ENCODE assay signal across 9 mouse cellular contexts in genomic region chr9:72955546-72955945, GRCm38 (mm10). TPM values are rescaled to one million over a fixed set of nuclear protein-coding genes. Genes with fewer than 3 reads are reported as not detected.
A peak's percentile ranks its signal among the peaks of the same experiment; 100 is the strongest.
DNase-seq lines count a peak whose midpoint lies in the region; ATAC-seq and TF ChIP-seq lines count a peak whose summit lies in the region.
"Had no signal": no experiment of that assay in that cellular context is flagged by ENCODE, and none has a peak within 500 bp of the region (broad histone marks: within the 10 kb centered on the region; RNA-seq: fewer than 3 reads in every experiment).

No protein-coding gene starts in this region.

- H3K4me2 ChIP-seq in neural tube, embryonic 15.5 days, result no peak overlapping the region
- H3K4me2 ChIP-seq: limb, embryonic 15.5 days had no signal

- no peaks in the 10 kb centered on the region for H3K9me3 ChIP-seq in neural tube, embryonic 15.5 days (replicated peaks)
- H3K9me3 ChIP-seq: limb, embryonic 15.5 days had no signal

- no peak overlapping the region for H3K4me3 ChIP-seq in gastrocnemius, adult 2 months
- H3K4me3 ChIP-seq in neural tube, embryonic 15.5 days (replicated peaks), result no peak overlapping the region
- H3K4me3 ChIP-seq: limb, embryonic 15.5 days had no signal

- intact Hi-C loops in gastrocnemius, adult 2 months (cut with DNase I), result loop anchor here (5.0 to 10.0 kb wide), 2 partner anchors 63 to 191 kb away; no protein-coding TSS in a partner anchor

- H3K27me3 ChIP-seq in neural tube, embryonic 15.5 days (replicated peaks), result no peaks in the 10 kb centered on the region
- H3K27me3 ChIP-seq: limb, embryonic 15.5 days had no signal

- no peak overlapping the region for H3K9ac ChIP-seq in neural tube, embryonic 15.5 days (replicated peaks)
- H3K9ac ChIP-seq: limb, embryonic 15.5 days had no signal

- no peak overlapping the region for H3K27ac ChIP-seq in gastrocnemius, adult 2 months
- no peak overlapping the region for H3K27ac ChIP-seq in neural tube, embryonic 15.5 days (replicated peaks)
- H3K27ac ChIP-seq: limb, embryonic 15.5 days had no signal

- DNase-seq in gastrocnemius, adult 2 months, result no peak
- DNase-seq in gastrocnemius, postnatal 4 days (ENCODE audit: low spot score in 2 of 2), result no peak
- DNase-seq in neural tube, embryonic 10.5 days (ENCODE audit: extremely low spot score, low spot score), result peak; percentile 59
- DNase-seq in c-Kit-positive CD71-positive TER-119-negative erythroid progenitor cells, embryonic 14.5 days (ENCODE audit: low read depth), result peak; percentile 34
- DNase-seq in thymus, postnatal 25 days, result peak; percentile 66

- peak; percentile 74 for TF ChIP-seq CTCF in gastrocnemius, adult 2 months (IDR thresholded peaks at IDR 0.05)

- no peak; the same call in 1 of the 2 replicates for ATAC-seq in neural tube, embryonic 15.5 days (ENCODE audit: low FRiP score)
- peak; percentile 41 to 56; a peak in 2 of 4 replicates for ATAC-seq in hematopoietic stem cell, adult 5-6 weeks (replicated peaks in 1 of 2; ENCODE audit: insufficient read depth in 1 of 2, low FRiP score in 2 of 2, low TSS enrichment in 1 of 2, low read depth in 1 of 2, poor library complexity in 2 of 2, severe bottlenecking in 2 of 2)
- peak; percentile 48 for ATAC-seq in megakaryocyte-erythroid progenitor cell, adult 5-6 weeks (replicated peaks; ENCODE audit: low FRiP score, low TSS enrichment, poor library complexity, severe bottlenecking)

- no peaks in the 10 kb centered on the region for H3K36me3 ChIP-seq in neural tube, embryonic 15.5 days
- H3K36me3 ChIP-seq: limb, embryonic 15.5 days had no signal

- WGBS in neural tube, embryonic 15.5 days, result 11% methylated on average over 1 of the region's 1 CpGs

- H3K4me1 ChIP-seq in neural tube, embryonic 15.5 days, result peaks cover 13% of the 10 kb centered on the region

RNA-seq across cellular contexts. Expression of gene Dyx1c1, which starts 3.0 kb away (rescaled TPM):
- 1 to 10 TPM in 1 of 2 experiments, under 1 TPM in 1; 0.94 to 1.4 TPM for total RNA-seq in gastrocnemius, adult 2 months (2021)
- under 1 TPM; 0.54 to 0.80 TPM for total RNA-seq in gastrocnemius, postnatal 4 days (2021)
- 1.7 and 2.5 TPM in 2 replicates for polyA plus RNA-seq in neural tube, embryonic 15.5 days (2015; fragmentation: Nextera tagmentation; extraction: Ambion mirVana)
- 0.94 and 3.0 TPM in 2 replicates for total RNA-seq in hematopoietic stem cell, adult 5-6 weeks (2017)
- total RNA-seq in megakaryocyte-erythroid progenitor cell, adult 5-6 weeks (2014; fragmentation: Nextera tagmentation), result not detected in 2 replicates
- total RNA-seq in megakaryocyte-erythroid progenitor cell, adult 5-6 weeks (2017), result 1.3 TPM in 1 of 2 replicates, not detected in the other

RNA-seq across cellular contexts. Expression of gene Gm44503, which starts 3.1 kb away (rescaled TPM):
- not detected for total RNA-seq in gastrocnemius, adult 2 months (2021)
- total RNA-seq in gastrocnemius, postnatal 4 days (2021), result not detected
- polyA plus RNA-seq in neural tube, embryonic 15.5 days (2015; fragmentation: Nextera tagmentation; extraction: Ambion mirVana), result not detected in 2 replicates
- not detected in 2 replicates for total RNA-seq in hematopoietic stem cell, adult 5-6 weeks (2017)
- total RNA-seq in megakaryocyte-erythroid progenitor cell, adult 5-6 weeks (2014; fragmentation: Nextera tagmentation), result 2.7 TPM in 1 of 2 replicates, not detected in the other
- 1.8 TPM in 1 of 2 replicates, not detected in the other for total RNA-seq in megakaryocyte-erythroid progenitor cell, adult 5-6 weeks (2017)
- polyA plus RNA-seq: limb, embryonic 15.5 days had no signal

RNA-seq across cellular contexts. Expression of gene Ccpg1os, which starts 29.6 kb away (rescaled TPM):
- total RNA-seq in gastrocnemius, adult 2 months (2021), result 10 to 100 TPM in 1 of 2 experiments, 1 to 10 TPM in 1; 8.8 to 11.8 TPM
- total RNA-seq in gastrocnemius, postnatal 4 days (2021), result 1 to 10 TPM; 5.2 to 6.2 TPM
- polyA plus RNA-seq in neural tube, embryonic 15.5 days (2015; fragmentation: Nextera tagmentation; extraction: Ambion mirVana), result 22.2 TPM in 2 replicates
- 11.6 and 15.3 TPM in 2 replicates for total RNA-seq in hematopoietic stem cell, adult 5-6 weeks (2017)
- total RNA-seq in megakaryocyte-erythroid progenitor cell, adult 5-6 weeks (2014; fragmentation: Nextera tagmentation), result 9.5 and 9.9 TPM in 2 replicates
- 7.6 and 8.1 TPM in 2 replicates for total RNA-seq in megakaryocyte-erythroid progenitor cell, adult 5-6 weeks (2017)

RNA-seq across cellular contexts. Expression of gene Ccpg1, which starts 29.7 kb away (rescaled TPM):
- total RNA-seq in gastrocnemius, adult 2 months (2021), result 10 to 100 TPM; 76.1 to 95.7 TPM
- total RNA-seq in gastrocnemius, postnatal 4 days (2021), result 10 to 100 TPM; 30.4 to 36.2 TPM
- 43.2 and 45.9 TPM in 2 replicates for polyA plus RNA-seq in neural tube, embryonic 15.5 days (2015; fragmentation: Nextera tagmentation; extraction: Ambion mirVana)
- total RNA-seq in hematopoietic stem cell, adult 5-6 weeks (2017), result 66.4 and 74.7 TPM in 2 replicates
- 5.6 and 6.8 TPM in 2 replicates for total RNA-seq in megakaryocyte-erythroid progenitor cell, adult 5-6 weeks (2014; fragmentation: Nextera tagmentation)
- total RNA-seq in megakaryocyte-erythroid progenitor cell, adult 5-6 weeks (2017), result 19.4 and 28.5 TPM in 2 replicates

RNA-seq across cellular contexts. Expression of gene Pygo1, which starts 30.1 kb away (rescaled TPM):
- total RNA-seq in gastrocnemius, adult 2 months (2021), result 10 to 100 TPM; 11.6 to 15.4 TPM
- 1 to 10 TPM; 6.2 to 7.0 TPM for total RNA-seq in gastrocnemius, postnatal 4 days (2021)
- 12.2 and 14.6 TPM in 2 replicates for polyA plus RNA-seq in neural tube, embryonic 15.5 days (2015; fragmentation: Nextera tagmentation; extraction: Ambion mirVana)
- total RNA-seq in hematopoietic stem cell, adult 5-6 weeks (2017), result 0.06 TPM in 1 of 2 replicates, not detected in the other
- total RNA-seq in megakaryocyte-erythroid progenitor cell, adult 5-6 weeks (2014; fragmentation: Nextera tagmentation), result not detected in 2 replicates
- total RNA-seq in megakaryocyte-erythroid progenitor cell, adult 5-6 weeks (2017), result not detected in 2 replicates

Comparison
In these comparisons a context has a peak if more than half of its experiments do, and no peak if none do; other contexts are left out.
1. DNase-seq: peak in neural tube, embryonic 10.5 days (single experiment), c-Kit-positive CD71-positive TER-119-negative erythroid progenitor cells, embryonic 14.5 days (single experiment) and thymus, postnatal 25 days (single experiment); none in gastrocnemius, adult 2 months (single experiment) and gastrocnemius, postnatal 4 days (0 of 2).